Mouse (Mus musculus) kidney, embryonic 15.5 days (tissue): ENCODE measurements at regions not wholly inside any gene's neighbourhood (a gene's known extent, or its start where the extent isn't known, plus 50 kb on each side); places are given as distances from the start of the nearest gene placed in this dataset.

Source experiments
- ATAC-seq: fragments of 200-750 bp; cut with Nextera tagmentation; replicated peaks from 2 replicates; pipeline ENCODE4 v1.8.0; 2017; ENCODE audit warnings: moderate TSS enrichment; ENCODE audit not compliant: low FRiP score
- H3K27ac ChIP-seq: fragments of 300-500 bp; sonication (generic); 2 replicates; pipeline ENCODE4 v1.5.1; 2015; ENCODE audit warnings: mild to moderate bottlenecking, inconsistent platforms
- H3K27me3 ChIP-seq: fragments of 300-500 bp; sonication (generic); 2 replicates; pipeline ENCODE4 v1.6.1; 2015; ENCODE audit warnings: inconsistent platforms
- H3K36me3 ChIP-seq: fragments of 300-500 bp; sonication (generic); 2 replicates; pipeline ENCODE4 v1.6.1; 2015; ENCODE audit warnings: inconsistent platforms
- H3K4me1 ChIP-seq: fragments of 300-500 bp; sonication (generic); 2 replicates; pipeline ENCODE4 v1.6.1; 2015; ENCODE audit warnings: inconsistent platforms
- H3K4me2 ChIP-seq: fragments of 300-500 bp; sonication (generic); 2 replicates; pipeline ENCODE4 v1.6.1; 2015; ENCODE audit warnings: moderate library complexity, mild to moderate bottlenecking, inconsistent platforms
- H3K4me3 ChIP-seq: fragments of 300-500 bp; sonication (generic); replicated peaks from 2 replicates; pipeline ENCODE4 v1.5.1; 2015; ENCODE audit warnings: mild to moderate bottlenecking, inconsistent platforms
- H3K9ac ChIP-seq: fragments of 300-500 bp; sonication (generic); 2 replicates; pipeline ENCODE4 v1.6.1; 2015; ENCODE audit warnings: mild to moderate bottlenecking, inconsistent platforms
- H3K9me3 ChIP-seq: fragments of 300-500 bp; sonication (generic); replicated peaks from 2 replicates; pipeline ENCODE4 v1.6.1; 2016; ENCODE audit warnings: inconsistent platforms
- WGBS: fragments of 180-500 bp; shearing (Covaris S2); methylation state at CpG from one replicate; pipeline ENCODE4 v1.1.7; 2015; ENCODE audit warnings: mixed read lengths; 5-methylcytosine and 5-hydroxymethylcytosine counted together

DNA sequence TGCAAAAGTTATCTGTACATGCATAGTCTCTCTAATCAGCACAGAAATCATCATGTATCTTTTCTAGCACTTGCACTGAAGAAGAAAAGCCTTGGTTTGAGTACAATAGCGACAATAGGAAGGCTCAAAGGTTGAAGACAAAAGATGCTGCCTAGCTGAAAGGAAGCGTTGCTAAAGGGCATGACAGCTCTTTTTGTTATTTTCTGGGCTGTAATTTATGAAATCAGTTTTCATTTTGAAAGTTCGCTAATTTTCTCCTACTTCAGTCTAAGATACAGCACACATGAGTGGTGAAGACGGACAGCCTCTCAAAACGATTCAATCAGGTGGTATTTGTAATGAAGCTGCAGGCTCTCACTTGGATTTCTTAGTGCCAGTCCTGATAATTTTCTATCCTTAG is 124.4 kb upstream of the Zfp352 start:
- WGBS = 83% methylated on average over 5 of the region's 5 CpGs
- Histone ChIP-seq H3K9ac (no peak overlapping the region), H3K27ac (no peak overlapping the region), H3K36me3 (no peaks in the 10 kb centered on the region), H3K4me3 (no peak overlapping the region), H3K9me3 (no peaks in the 10 kb centered on the region), H3K4me1 (no peaks in the 10 kb centered on the region), H3K4me2 (no peak overlapping the region), H3K27me3 (no peaks in the 10 kb centered on the region)
- no peak for ATAC-seq

DNA sequence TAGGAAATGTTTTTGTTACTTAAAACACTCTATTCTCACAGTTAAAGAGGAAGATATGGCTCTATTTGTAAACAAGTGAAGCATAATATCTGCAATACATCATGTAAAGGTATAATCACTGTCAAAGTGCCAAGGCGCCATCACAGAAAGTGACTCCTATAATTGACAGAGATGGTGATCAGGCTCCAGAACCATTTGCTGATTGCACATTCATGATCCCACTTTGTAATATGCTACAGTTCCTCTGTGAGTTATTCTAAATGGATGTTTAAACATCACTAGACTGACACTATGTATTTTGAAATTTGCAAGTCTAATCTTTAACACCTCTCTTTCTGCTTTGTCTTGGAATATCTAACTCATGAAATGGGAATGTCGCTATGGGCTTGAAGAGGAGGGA is 109.8 kb upstream of the Zfp352 start:
- H3K4me1 ChIP-seq = no peaks in the 10 kb centered on the region
- no peak for ATAC-seq
- WGBS = 93% methylated on average over 2 of the region's 2 CpGs
- H3K9me3 ChIP-seq = no peaks in the 10 kb centered on the region
- H3K4me2 ChIP-seq = no peak overlapping the region
- no peaks in the 10 kb centered on the region for H3K36me3 ChIP-seq
- H3K27ac ChIP-seq = no peak overlapping the region
- H3K4me3 ChIP-seq = no peak overlapping the region
- H3K27me3 ChIP-seq = no peaks in the 10 kb centered on the region
- no peak overlapping the region for H3K9ac ChIP-seq

DNA sequence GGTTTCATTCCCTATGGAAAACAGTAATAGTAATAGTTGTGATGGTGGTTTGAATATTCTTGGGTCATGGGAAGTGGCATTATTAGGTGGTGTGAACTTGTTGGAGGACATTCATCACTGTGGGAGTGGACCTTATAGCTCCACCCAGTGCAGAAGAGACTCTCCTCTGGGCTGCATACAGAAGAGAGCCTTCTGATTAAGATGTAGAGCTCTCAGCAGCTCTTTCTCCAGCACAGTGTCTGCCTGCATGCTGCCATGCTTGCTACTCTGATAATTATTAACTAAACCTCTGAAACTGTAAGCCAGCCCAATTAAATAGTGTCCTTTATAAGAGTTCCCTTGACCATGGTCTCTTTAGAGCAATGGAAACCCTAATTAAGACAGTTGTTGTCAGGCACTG is 92.7 kb upstream of the Zfp352 start:
- Histone ChIP-seq H3K36me3 (no peaks in the 10 kb centered on the region), H3K27ac (no peak overlapping the region), H3K27me3 (no peaks in the 10 kb centered on the region), H3K4me1 (no peaks in the 10 kb centered on the region), H3K4me2 (no peak overlapping the region), H3K9me3 (no peaks in the 10 kb centered on the region), H3K9ac (no peak overlapping the region), H3K4me3 (no peak overlapping the region)
- peak; percentile 22; the same call in 1 of the 2 replicates for ATAC-seq

DNA sequence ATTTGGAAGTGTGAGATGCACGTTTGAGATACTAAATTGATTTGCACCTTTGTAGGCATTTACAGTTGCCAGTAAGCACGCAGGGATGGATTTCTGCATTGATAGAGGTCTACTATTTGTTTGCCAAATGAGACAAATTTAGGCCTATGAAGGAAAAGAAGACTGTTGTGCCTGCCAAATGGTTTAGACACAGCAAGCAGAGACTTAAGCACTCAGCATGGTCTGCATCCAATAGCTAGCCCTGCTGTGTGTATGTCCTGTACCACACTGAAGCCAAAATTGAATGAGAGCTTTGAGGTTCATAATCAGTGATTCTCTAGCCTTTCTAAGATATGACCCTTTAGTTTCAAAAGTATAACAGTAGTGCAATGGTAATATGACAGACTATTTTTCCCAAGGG is 74.5 kb upstream of the Zfp352 start:
- H3K4me1 ChIP-seq = no peaks in the 10 kb centered on the region
- H3K4me2 ChIP-seq = no peak overlapping the region
- no peaks in the 10 kb centered on the region for H3K27me3 ChIP-seq
- H3K36me3 ChIP-seq = no peaks in the 10 kb centered on the region
- H3K27ac ChIP-seq = no peak overlapping the region
- H3K9ac ChIP-seq = no peak overlapping the region
- no peaks in the 10 kb centered on the region for H3K9me3 ChIP-seq
- WGBS = 79% methylated on average over 2 of the region's 2 CpGs
- H3K4me3 ChIP-seq = no peak overlapping the region
- no peak for ATAC-seq
